Comparison of ENCODE assay signal across 30 mouse cellular contexts in genomic region chr4:63024734-63025256, GRCm38 (mm10). TPM values are rescaled to one million over a fixed set of nuclear protein-coding genes. Genes with fewer than 3 reads are reported as not detected.
DNase-seq lines count a peak whose midpoint lies in the region; ATAC-seq and TF ChIP-seq lines count a peak whose summit lies in the region.
"Had no signal": no experiment of that assay in that cellular context is flagged by ENCODE, and none has a peak within 500 bp of the region (broad histone marks: within the 10 kb centered on the region; RNA-seq: fewer than 3 reads in every experiment).

No protein-coding gene starts in this region.

- H3K4me2 ChIP-seq in liver, postnatal 0 days (ENCODE audit: low read depth, low read length) = no peak overlapping the region
- H3K4me2 ChIP-seq: embryonic facial prominence, embryonic 13.5 days; heart, embryonic 12.5 days; hindbrain, embryonic 15.5 days; intestine, embryonic 15.5 days; lung, embryonic 15.5 days; neural tube, embryonic 15.5 days; stomach, embryonic 15.5 days had no signal

- peak; percentile 54 for ATAC-seq in activated CD4-positive, CD25-positive, alpha-beta regulatory T cell, adult 4 months
- peak; percentile 84 for ATAC-seq in megakaryocyte progenitor cell, adult 5-6 weeks (replicated peaks; ENCODE audit: poor library complexity)
- no peak for ATAC-seq in cerebellum, adult (ENCODE audit: insufficient number of reproducible peaks, low FRiP score, low TSS enrichment)
- ATAC-seq in liver, postnatal 0 days = no peak
- ATAC-seq: forebrain, embryonic 16.5 days; intestine, embryonic 15.5 days had no signal

- H3K4me3 ChIP-seq in heart, embryonic 10.5 days = no peak overlapping the region
- no peak overlapping the region for H3K4me3 ChIP-seq in liver, postnatal 0 days (ENCODE audit: low read depth, low read length)
- H3K4me3 ChIP-seq: embryonic facial prominence, embryonic 13.5 days; forebrain, embryonic 10.5 days; heart, embryonic 12.5 days; hindbrain, embryonic 10.5 days; hindbrain, embryonic 15.5 days; intestine, embryonic 15.5 days; lung, embryonic 15.5 days; neural tube, embryonic 15.5 days; stomach, embryonic 15.5 days had no signal

- TF ChIP-seq CTCF in liver, postnatal 0 days (IDR thresholded peaks at IDR 0.05; ENCODE audit: low read depth) = no peak

- no peak for TF ChIP-seq EP300 in liver, postnatal 0 days (IDR thresholded peaks at IDR 0.05; ENCODE audit: low read depth)

- H3K27me3 ChIP-seq in heart, embryonic 10.5 days (ENCODE audit: insufficient read depth, poor library complexity, severe bottlenecking) = no peaks in the 10 kb centered on the region
- no peaks in the 10 kb centered on the region for H3K27me3 ChIP-seq in liver, postnatal 0 days (ENCODE audit: insufficient read depth, low read length)
- H3K27me3 ChIP-seq: embryonic facial prominence, embryonic 13.5 days; heart, embryonic 12.5 days; hindbrain, embryonic 15.5 days; intestine, embryonic 15.5 days; lung, embryonic 15.5 days; neural tube, embryonic 15.5 days; stomach, embryonic 15.5 days had no signal

- no peak overlapping the region for H3K9ac ChIP-seq in liver, postnatal 0 days (replicated peaks)
- H3K9ac ChIP-seq: embryonic facial prominence, embryonic 13.5 days; heart, embryonic 12.5 days; hindbrain, embryonic 15.5 days; intestine, embryonic 15.5 days; liver, embryonic 14.5 days; lung, embryonic 15.5 days; neural tube, embryonic 15.5 days; stomach, embryonic 15.5 days had no signal

- peak; percentile 30 for DNase-seq in heart, embryonic 10.5 days (ENCODE audit: low spot score)
- DNase-seq in heart, adult 18-20 months = no peak
- peak; percentile 14 for DNase-seq in CD4-positive, CD25-positive, alpha-beta regulatory T cell, adult 2 months (ENCODE audit: low read depth, low spot score)
- DNase-seq in liver, postnatal 0 days = no peak
- DNase-seq: adrenal gland, adult 8-10 months; cerebellum, adult 11 months; cerebellum, adult 9-11 months; kidney, adult 8-10 months; kidney, postnatal 10 days; liver; midbrain, embryonic 14.5 days; retina, postnatal 1 day; right cerebral cortex, postnatal 14 days; thymus, adult 18-20 months; thymus, postnatal 4 days had no signal

- 74% methylated on average over 9 of the region's 9 CpGs for WGBS in heart, embryonic 10.5 days
- 61% methylated on average over 9 of the region's 9 CpGs for WGBS in liver, postnatal 0 days (ENCODE audit: insufficient replicate concordance)

- H3K27ac ChIP-seq in heart, embryonic 10.5 days = no peak overlapping the region
- no peak overlapping the region for H3K27ac ChIP-seq in liver, postnatal 0 days (ENCODE audit: low read depth)
- H3K27ac ChIP-seq: embryonic facial prominence, embryonic 13.5 days; forebrain, embryonic 10.5 days; hindbrain, embryonic 10.5 days; hindbrain, embryonic 15.5 days; intestine, embryonic 15.5 days; liver, embryonic 14.5 days; lung, embryonic 15.5 days; neural tube, embryonic 15.5 days; stomach, embryonic 15.5 days had no signal

- peaks cover 6% of the 10 kb centered on the region; the same call in 1 of the 2 replicates for H3K36me3 ChIP-seq in heart, embryonic 10.5 days
- H3K36me3 ChIP-seq in liver, postnatal 0 days (replicated peaks; ENCODE audit: insufficient read depth, low read length) = no peaks in the 10 kb centered on the region
- H3K36me3 ChIP-seq: heart, embryonic 12.5 days; hindbrain, embryonic 10.5 days; hindbrain, embryonic 15.5 days; intestine, embryonic 15.5 days; lung, embryonic 15.5 days; neural tube, embryonic 15.5 days; stomach, embryonic 15.5 days had no signal

- H3K4me1 ChIP-seq in heart, embryonic 10.5 days = peaks cover 18% of the 10 kb centered on the region; the same call in 1 of the 2 replicates
- H3K4me1 ChIP-seq in liver, postnatal 0 days (ENCODE audit: insufficient read depth) = peaks cover 6% of the 10 kb centered on the region

- H3K9me3 ChIP-seq in heart, embryonic 10.5 days = no peaks in the 10 kb centered on the region
- no peaks in the 10 kb centered on the region for H3K9me3 ChIP-seq in liver, postnatal 0 days (ENCODE audit: low read length)
- H3K9me3 ChIP-seq: embryonic facial prominence, embryonic 13.5 days; heart, embryonic 12.5 days; hindbrain, embryonic 10.5 days; hindbrain, embryonic 15.5 days; intestine, embryonic 15.5 days; lung, embryonic 15.5 days; neural tube, embryonic 15.5 days; stomach, embryonic 15.5 days had no signal

RNA-seq across cellular contexts. Expression of gene Zfp618, which starts 59.4 kb away (rescaled TPM):
- 9.5 and 18.1 TPM in 2 replicates for polyA plus RNA-seq in heart, embryonic 10.5 days (2016; fragmentation: Nextera tagmentation; extraction: Ambion mirVana)
- under 1 TPM; 0.20 to 0.23 TPM for total RNA-seq in heart, adult 18-20 months (2021)
- polyA plus RNA-seq in activated CD4-positive, CD25-positive, alpha-beta regulatory T cell, adult 4 months (2017; shearing (Covaris generic)) = under 1 TPM in 1 of 2 experiments, not detected in 1; 0.20 TPM
- 0.20 and 0.44 TPM in 2 replicates for total RNA-seq in megakaryocyte progenitor cell, adult 5-6 weeks (2015)
- 0.08 and 0.27 TPM in 2 replicates for total RNA-seq in megakaryocyte progenitor cell, adult 5-6 weeks (2017)
- polyA plus RNA-seq in liver, postnatal 0 days (2015; fragmentation: Nextera tagmentation; extraction: Ambion mirVana) = 4.5 and 7.4 TPM in 2 replicates
- total RNA-seq: CH12.LX had no signal

Comparison
In these comparisons a context has a peak if more than half of its experiments do, and no peak if none do; other contexts are left out.
1. DNase-seq: peak in heart, embryonic 10.5 days (single experiment) and CD4-positive, CD25-positive, alpha-beta regulatory T cell, adult 2 months (single experiment); none in heart, adult 18-20 months (0 of 2) and liver, postnatal 0 days (single experiment).
2. ATAC-seq: peak in activated CD4-positive, CD25-positive, alpha-beta regulatory T cell, adult 4 months (single experiment) and megakaryocyte progenitor cell, adult 5-6 weeks (single experiment); none in cerebellum, adult (single experiment) and liver, postnatal 0 days (single experiment).